Mouse (Mus musculus): ENCODE data around the gene Snf8. TPM values are rescaled to one million over a fixed set of nuclear protein-coding genes. Genes with fewer than 3 reads are reported as not detected.

Snf8 gene
- total RNA-seq, 2 experiments from 2014 or later, result 5.6 to 55.8 TPM

- 0 out of 2 replicates have a peak, but pooled peaks have one; percentile 34 for ATAC-seq (replicated peaks; ENCODE audit: low FRiP score, poor library complexity, severe bottlenecking)
These were observed 16.7 kb upstream of the Snf8 start for GRCm38 (mm10) chr11:96017941-96018351.

- no peak for ATAC-seq (replicated peaks; ENCODE audit: low FRiP score, poor library complexity, severe bottlenecking)
These were observed 14.1 kb upstream of the Snf8 start for GRCm38 (mm10) chr11:96020622-96021021.

GRCm38 (mm10) chr11:96028130-96028529 is 6.6 kb upstream of the Snf8 start:
- no peak for ATAC-seq (replicated peaks; ENCODE audit: low FRiP score, poor library complexity, severe bottlenecking)

- ATAC-seq (replicated peaks; ENCODE audit: low FRiP score, poor library complexity, severe bottlenecking), result no peak
These were observed 4.1 kb upstream of the Snf8 start for GRCm38 (mm10) chr11:96030571-96030970.

- ATAC-seq (replicated peaks; ENCODE audit: low FRiP score, poor library complexity, severe bottlenecking), result no peak
These were observed 3.0 kb upstream of the Snf8 start for GRCm38 (mm10) chr11:96031701-96032100.

- no peak for ATAC-seq (replicated peaks; ENCODE audit: low FRiP score, poor library complexity, severe bottlenecking)
These were observed 1.4 kb upstream of the Snf8 start for GRCm38 (mm10) chr11:96033264-96033663.

GRCm38 (mm10) chr11:96034116-96034515 is 569 bp upstream of the Snf8 start:
- no peak for ATAC-seq (replicated peaks; ENCODE audit: low FRiP score, poor library complexity, severe bottlenecking)

- 0 out of 2 replicates have a peak, but pooled peaks have one; percentile 9 for ATAC-seq (replicated peaks; ENCODE audit: low FRiP score, poor library complexity, severe bottlenecking)
These were observed 448 bp downstream of the Snf8 start for GRCm38 (mm10) chr11:96035133-96035532.

- ATAC-seq (replicated peaks; ENCODE audit: low FRiP score, poor library complexity, severe bottlenecking), result no peak
These were observed 2.8 kb downstream of the Snf8 start for GRCm38 (mm10) chr11:96037499-96037898.

GRCm38 (mm10) chr11:96038560-96038959 is 3.9 kb downstream of the Snf8 start:
- no peak for ATAC-seq (replicated peaks; ENCODE audit: low FRiP score, poor library complexity, severe bottlenecking)

GRCm38 (mm10) chr11:96044803-96045567 is 10.3 kb downstream of the Snf8 start:
- no peak for ATAC-seq (replicated peaks; ENCODE audit: low FRiP score, poor library complexity, severe bottlenecking)

- no peak for ATAC-seq (replicated peaks; ENCODE audit: low FRiP score, poor library complexity, severe bottlenecking)
These were observed 11.3 kb downstream of the Snf8 start for GRCm38 (mm10) chr11:96046028-96046427.

- ATAC-seq (replicated peaks; ENCODE audit: low FRiP score, poor library complexity, severe bottlenecking), result no peak
These were observed 12.1 kb downstream of the Snf8 start for GRCm38 (mm10) chr11:96046793-96047192.

- no peak for ATAC-seq (replicated peaks; ENCODE audit: low FRiP score, poor library complexity, severe bottlenecking)
These were observed 13.0 kb downstream of the Snf8 start for GRCm38 (mm10) chr11:96047469-96048373.

GRCm38 (mm10) chr11:96049939-96050338 is 15.3 kb downstream of the Snf8 start:
- ATAC-seq (replicated peaks; ENCODE audit: low FRiP score, poor library complexity, severe bottlenecking), result no peak

GRCm38 (mm10) chr11:96050854-96051253 is 16.2 kb downstream of the Snf8 start:
- ATAC-seq (replicated peaks; ENCODE audit: low FRiP score, poor library complexity, severe bottlenecking), result no peak

- no peak for ATAC-seq (replicated peaks; ENCODE audit: low FRiP score, poor library complexity, severe bottlenecking)
These were observed 23.6 kb downstream of the Snf8 start for GRCm38 (mm10) chr11:96058309-96058708.

- ATAC-seq (replicated peaks; ENCODE audit: low FRiP score, poor library complexity, severe bottlenecking), result peak; percentile 53
These were observed 30.0 kb downstream of the Snf8 start for GRCm38 (mm10) chr11:96064521-96065214.

GRCm38 (mm10) chr11:96065215-96065911 is 30.7 kb downstream of the Snf8 start, which contains the start of gene Ube2z:
TSS of gene Ube2z (minus strand) at chr11:96065388.
- peak; percentile 99 for ATAC-seq (replicated peaks; ENCODE audit: low FRiP score, poor library complexity, severe bottlenecking)
